Mouse (Mus musculus): Measurements from ENCODE around the gene Mocs1. TPM values are rescaled to one million over a fixed set of nuclear protein-coding genes. Genes with fewer than 3 reads are reported as not detected.

The Mocs1 gene
- total RNA-seq, 2 experiments from 2014 or later: 16.5 to 16.9 TPM

DNA sequence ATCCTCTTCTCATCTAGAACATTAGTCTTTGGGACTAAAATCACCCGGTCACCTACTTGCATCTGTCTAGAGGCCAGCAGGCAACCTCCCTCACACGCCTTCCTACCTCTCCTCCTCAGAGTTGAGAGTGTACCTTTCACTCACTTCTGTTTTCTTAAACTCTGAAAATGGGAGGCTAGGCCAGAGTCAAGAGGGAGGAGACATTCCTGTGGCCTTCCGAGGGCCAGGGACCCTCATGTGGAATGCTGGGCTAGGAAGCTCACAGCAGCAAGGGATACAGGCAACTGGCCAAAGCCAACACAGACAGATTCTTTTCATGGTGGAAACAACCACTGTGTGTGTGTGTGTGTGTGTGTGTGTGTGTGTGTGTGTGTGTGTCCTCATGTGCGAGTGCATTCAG is 49.2 kb downstream of the Mocs1 start:
- no peak for DNase-seq (ENCODE audit: low spot score)

DNA sequence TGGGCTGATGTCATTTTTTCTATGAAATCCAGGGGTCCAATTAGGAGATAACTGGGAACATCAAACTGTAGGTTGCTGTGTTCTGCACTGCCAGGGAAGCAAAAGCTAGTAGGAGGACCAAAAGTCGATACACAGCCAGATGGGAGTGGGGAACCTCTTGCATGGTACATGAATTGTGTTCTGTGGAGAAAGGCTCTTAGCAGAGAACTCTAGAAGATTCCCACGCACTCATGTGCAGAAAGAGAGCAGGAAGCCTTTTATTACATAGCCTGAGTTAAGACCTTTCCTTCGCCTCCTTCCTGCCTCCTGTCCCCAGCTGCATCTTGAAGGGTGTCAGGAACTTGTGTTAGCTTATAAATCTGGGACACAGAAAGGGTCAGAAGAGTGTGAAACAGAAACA is 53.7 kb downstream of the Mocs1 start:
- no peak for DNase-seq (ENCODE audit: low spot score)

DNA sequence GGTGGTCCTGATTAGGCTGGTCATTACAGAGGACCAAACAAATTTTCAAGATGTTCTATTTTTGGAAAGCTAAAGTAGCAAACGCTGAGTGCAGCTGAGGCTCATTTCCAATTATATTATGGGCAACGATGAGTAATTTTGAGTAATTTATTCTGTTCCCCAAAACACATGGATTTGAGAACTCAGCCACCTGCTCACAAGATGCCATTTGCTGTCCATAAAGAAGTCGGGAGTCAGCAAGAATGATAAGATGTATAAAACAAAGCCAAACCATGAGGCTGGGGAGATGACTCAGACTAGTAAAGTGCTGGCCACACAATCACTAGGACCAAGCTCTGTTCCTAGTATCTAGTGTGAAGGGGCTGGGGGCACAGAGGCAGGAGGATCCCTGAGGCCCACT is 56.3 kb downstream of the Mocs1 start:
- DNase-seq (ENCODE audit: low spot score): no peak

DNA sequence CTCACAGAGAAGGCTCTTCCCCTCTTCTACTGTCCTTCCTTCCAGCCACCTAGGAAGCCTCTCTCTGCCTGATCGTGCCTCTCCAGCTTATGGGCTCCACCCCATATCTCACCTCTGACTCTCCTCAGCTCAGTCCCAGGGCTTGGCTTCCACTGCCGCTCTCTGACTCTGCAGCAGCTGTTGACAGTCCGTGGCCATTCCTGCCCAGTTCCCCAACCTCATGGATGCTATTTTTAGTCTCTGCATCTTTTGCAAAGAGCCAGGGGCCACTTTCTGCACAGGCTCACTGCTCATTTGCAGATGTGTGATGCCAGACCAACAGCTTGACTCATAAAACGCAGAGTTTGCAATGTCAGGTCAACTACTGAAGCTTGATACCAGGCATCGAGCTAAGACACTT is 60.9 kb downstream of the Mocs1 start:
- peak; percentile 37 for DNase-seq (ENCODE audit: low spot score)

DNA sequence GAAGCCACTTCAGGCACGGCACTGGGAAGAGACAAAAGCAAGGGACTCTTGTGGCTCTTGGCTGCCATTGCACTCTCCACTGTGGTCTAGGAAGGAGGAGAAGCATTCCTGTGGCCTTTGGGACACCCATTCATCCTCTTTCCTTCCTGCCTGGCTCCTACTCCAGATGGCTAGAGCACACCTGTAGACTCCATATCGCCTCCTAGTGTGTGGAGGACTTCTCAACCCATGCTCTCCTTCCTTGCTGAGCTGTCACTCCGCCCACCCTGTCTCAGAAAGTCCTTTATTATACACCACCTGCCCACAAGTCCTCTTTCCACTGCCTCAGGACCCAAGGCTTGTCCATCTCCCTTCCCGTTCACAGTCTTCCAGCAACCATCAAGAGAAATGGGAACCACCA is 65.1 kb downstream of the Mocs1 start:
- DNase-seq (ENCODE audit: low spot score): no peak

DNA sequence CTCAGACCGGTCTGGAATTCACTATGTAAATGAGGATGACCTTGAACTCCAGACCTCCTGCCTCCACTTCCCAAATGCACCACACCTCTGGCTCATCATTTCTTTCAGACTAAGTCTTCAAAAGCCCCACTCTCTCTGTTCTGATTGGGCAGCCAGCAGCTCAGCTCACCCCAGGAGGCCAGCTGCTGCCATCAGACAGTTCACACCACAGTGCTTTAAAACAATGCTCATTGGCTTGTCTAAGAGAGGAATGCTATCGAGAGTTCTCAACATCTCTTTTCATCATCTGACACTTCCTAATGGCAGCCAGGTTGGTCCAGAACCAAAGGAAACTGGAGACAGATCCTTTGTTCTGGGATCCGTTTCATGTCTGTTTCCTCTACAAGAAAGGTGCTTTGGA is 70.0 kb downstream of the Mocs1 start:
- DNase-seq (ENCODE audit: low spot score): no peak

DNA sequence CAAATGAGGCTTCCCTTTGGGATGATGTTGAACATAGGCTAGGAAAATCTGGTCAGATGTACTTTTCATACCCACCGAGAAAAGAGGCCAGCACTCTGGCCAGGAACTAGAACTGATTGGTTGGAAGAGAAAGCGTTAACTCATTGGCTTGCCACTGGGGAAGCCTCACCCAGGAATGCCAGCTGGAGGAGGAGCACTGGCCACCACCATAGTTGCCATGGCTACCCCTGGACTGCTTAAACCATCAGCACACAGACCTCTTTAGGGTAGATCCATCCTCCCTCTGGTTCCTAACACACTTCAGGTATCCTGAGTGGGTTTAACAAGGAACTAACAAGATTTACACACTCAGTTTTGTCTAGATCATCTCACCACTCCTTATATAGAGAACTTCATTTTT is 71.5 kb downstream of the Mocs1 start:
- no peak for DNase-seq (ENCODE audit: low spot score)

DNA sequence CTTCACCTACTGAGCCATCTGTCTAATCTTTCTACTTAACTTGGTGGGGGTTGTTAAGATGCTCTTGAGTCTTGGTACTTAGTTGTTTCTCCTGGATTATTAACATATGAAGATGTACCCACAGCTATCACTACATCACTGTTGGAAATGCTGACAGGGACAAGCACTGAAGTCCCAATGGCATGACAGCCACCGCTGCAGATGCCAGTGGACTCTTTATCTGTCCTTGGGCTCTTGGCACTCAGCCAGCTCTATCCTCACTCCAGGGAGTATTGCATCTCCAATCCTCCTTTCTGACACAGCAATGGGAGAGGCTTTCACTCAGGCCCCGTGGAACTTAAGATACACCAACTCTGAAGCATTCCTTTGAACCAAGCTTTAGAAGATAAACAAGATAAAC is 72.1 kb downstream of the Mocs1 start:
- no peak for DNase-seq (ENCODE audit: low spot score)

DNA sequence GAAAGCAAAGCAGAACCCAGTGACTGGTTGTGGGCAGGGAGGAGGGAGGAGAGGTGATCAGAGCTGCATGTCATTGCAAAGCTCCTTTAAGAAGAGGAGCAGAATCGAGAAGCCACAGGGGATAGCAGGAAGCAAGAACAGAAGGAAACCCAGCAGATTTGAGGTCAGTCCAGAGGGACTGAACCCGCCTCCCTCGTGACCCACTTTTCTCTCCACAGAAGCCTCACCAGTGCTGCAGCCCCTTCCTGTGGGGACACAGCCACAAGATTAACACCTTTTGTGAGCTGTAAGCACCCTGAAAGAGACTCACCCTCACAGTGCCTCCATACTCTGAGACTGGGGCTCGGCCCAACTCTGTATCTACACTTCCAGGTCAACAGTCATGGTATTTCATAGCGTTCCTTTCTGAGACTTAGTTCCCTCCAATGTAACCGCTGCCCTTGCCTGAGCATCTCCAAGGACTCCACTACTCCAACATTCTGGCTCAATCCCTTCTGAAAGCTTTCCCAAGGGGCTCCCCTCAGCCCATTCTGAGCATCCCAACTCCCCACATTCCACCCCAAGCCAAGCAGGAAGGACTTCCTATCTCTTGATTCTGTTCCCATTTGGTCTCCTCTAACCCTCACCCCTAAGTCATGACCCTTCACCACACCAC is 75.2 kb downstream of the Mocs1 start:
- DNase-seq (ENCODE audit: low spot score): no peak

Other genes starting within 250 kb of the Mocs1 start
- gene Daam2, start 136.0 kb downstream of the Mocs1 start, total RNA-seq (2021): 1 to 10 TPM; 3.6 to 4.0 TPM
- not detected for gene Kif6, start 186.8 kb downstream of the Mocs1 start, total RNA-seq (2021)

Measured in gastrocnemius, adult 18-20 months (tissue).